Mouse (Mus musculus) testis, adult 2 months (tissue): ENCODE data around the gene Hint3.

Experiments
- CTCF ChIP-seq: fragments of 200-500 bp; IDR thresholded peaks from 2 replicates; pipeline ENCODE4 v1.5.1; 2012; ENCODE audit warnings: low read depth, mild to moderate bottlenecking, inconsistent platforms, low read length, moderate library complexity; ENCODE audit not compliant: control insufficient read depth, insufficient read depth, insufficient replicate concordance
- POLR2A ChIP-seq: fragments of 200-500 bp; IDR thresholded peaks from 2 replicates; pipeline ENCODE4 v1.6.1; 2012; ENCODE audit warnings: low read depth, mild to moderate bottlenecking, inconsistent platforms, low read length, moderate library complexity; ENCODE audit not compliant: control insufficient read depth

DNA sequence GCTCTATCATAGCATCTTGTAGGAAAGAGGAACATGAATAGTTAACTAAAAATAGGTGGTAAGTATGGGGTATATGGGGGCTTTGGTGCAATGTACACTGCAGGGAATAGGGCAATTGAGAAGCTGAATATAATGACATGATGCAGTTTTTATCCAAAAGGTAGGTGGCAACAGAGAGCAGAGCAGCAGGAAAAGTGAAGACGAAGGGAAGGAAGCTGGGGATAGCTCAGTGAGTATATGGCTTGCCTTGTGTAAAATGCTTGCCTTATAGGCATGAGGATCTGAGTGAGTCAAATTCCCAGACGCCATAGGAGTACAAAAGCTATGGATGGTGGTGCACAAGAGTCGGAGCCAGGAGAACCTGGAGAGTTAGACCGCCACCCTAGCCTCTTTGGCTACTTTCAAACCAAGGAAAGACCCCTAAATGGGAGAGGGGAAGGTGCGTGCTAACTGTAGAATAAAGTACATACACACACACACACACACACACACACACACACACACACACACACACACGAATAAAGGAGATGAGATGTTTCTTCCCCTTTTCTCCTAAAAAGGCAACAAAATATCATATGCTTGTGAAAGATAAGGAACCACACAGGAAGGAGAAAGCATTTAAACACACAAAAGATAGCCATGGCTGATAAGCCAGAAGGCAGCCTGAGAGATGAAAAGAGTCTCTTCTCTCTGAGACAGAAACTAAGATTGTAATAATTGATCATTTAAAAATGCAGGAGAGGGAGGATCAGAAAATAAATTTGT, 31.3 kb upstream of the Hint3 start:
- TF ChIP-seq CTCF: no peak
- TF ChIP-seq POLR2A: no peak
